In genomic region chr11:77492911-77493332, GRCm38 (mm10) we compare ENCODE assay signal across 8 mouse cellular contexts. TPM values are rescaled to one million over a fixed set of nuclear protein-coding genes. Genes with fewer than 3 reads are reported as not detected.
A peak's percentile ranks its signal among the peaks of the same experiment; 100 is the strongest.
DNase-seq lines count a peak whose midpoint lies in the region; ATAC-seq and TF ChIP-seq lines count a peak whose summit lies in the region.

No protein-coding gene starts in this region.

- peaks cover 66% of the 10 kb centered on the region for H3K4me1 ChIP-seq in embryonic facial prominence, embryonic 13.5 days
- H3K4me1 ChIP-seq in heart, adult 2 months (ENCODE audit: control insufficient read depth, insufficient read depth, low read length): peaks cover 26% of the 10 kb centered on the region

- peak; percentile 61; the same call in 1 of the 2 replicates for TF ChIP-seq EP300 in heart, adult 2 months (IDR thresholded peaks at IDR 0.05; ENCODE audit: insufficient read depth, low read depth, low read length)

- TF ChIP-seq POLR2A in heart, adult 2 months (IDR thresholded peaks at IDR 0.05; ENCODE audit: insufficient read depth, low read depth, low read length): peak; percentile 73

- peak overlapping the region; percentile 95 for H3K27ac ChIP-seq in embryonic facial prominence, embryonic 13.5 days
- H3K27ac ChIP-seq in heart, adult 2 months: peak overlapping the region; percentile 96

- H3K9ac ChIP-seq in embryonic facial prominence, embryonic 13.5 days: peak overlapping the region; percentile 74
- H3K9ac ChIP-seq in heart, adult 2 months (ENCODE audit: low read depth, low read length): peak overlapping the region; percentile 80

- H3K79me2 ChIP-seq in heart, adult 2 months (replicated peaks; ENCODE audit: control insufficient read depth, insufficient read depth, low read length): peaks cover 7% of the 10 kb centered on the region

- under 1% methylated on average over 29 of the region's 32 CpGs for WGBS in embryonic facial prominence, embryonic 13.5 days
- WGBS in heart, adult 2 months: 2% methylated on average over 29 of the region's 32 CpGs

- ATAC-seq in embryonic facial prominence, embryonic 13.5 days (ENCODE audit: insufficient number of reproducible peaks, insufficient read depth, low FRiP score, low TSS enrichment, low read depth): peak; percentile 57

- H3K4me2 ChIP-seq in embryonic facial prominence, embryonic 13.5 days: peak overlapping the region; percentile 90

- TF ChIP-seq CTCF in heart, adult 2 months (IDR thresholded peaks at IDR 0.05): peak; percentile 50

- intact Hi-C loops in heart, adult 2 months (cut with DNase I): loop anchor here (2.0 to 10.0 kb wide), 4 partner anchors 114 to 312 kb away; partner anchors contain the start of genes Ssh2 and Taok1

- no peaks in the 10 kb centered on the region for H3K27me3 ChIP-seq in embryonic facial prominence, embryonic 13.5 days
- no peaks in the 10 kb centered on the region for H3K27me3 ChIP-seq in heart, adult 2 months (ENCODE audit: control insufficient read depth, insufficient read depth, low read length)

- DNase-seq in 416B (ENCODE audit: low read depth) (peak; percentile 90), liver (peak; percentile 95)
- DNase-seq in adrenal gland, postnatal 36 days: peak; percentile 97 to 99
- DNase-seq in heart, adult 2 months: peak; percentile 96 to 97
- DNase-seq in kidney, adult 8-10 months: peak; percentile 94 to 95
- peak; percentile 56 to 76 for DNase-seq in monocyte, adult 2 months (ENCODE audit: low read depth in 1 of 2, low spot score in 2 of 2)
- peak; percentile 89 to 93 for DNase-seq in spleen, postnatal 4 days (ENCODE audit: low spot score in 2 of 2)

- no peaks in the 10 kb centered on the region for H3K9me3 ChIP-seq in embryonic facial prominence, embryonic 13.5 days

- peak overlapping the region; percentile 97 for H3K4me3 ChIP-seq in embryonic facial prominence, embryonic 13.5 days
- peak overlapping the region; percentile 71 for H3K4me3 ChIP-seq in heart, adult 2 months

- H3K36me3 ChIP-seq in embryonic facial prominence, embryonic 13.5 days: no peaks in the 10 kb centered on the region
- H3K36me3 ChIP-seq in heart, adult 2 months (ENCODE audit: control insufficient read depth, insufficient read depth, low read length): no peaks in the 10 kb centered on the region; the same call in none of the 2 replicates

RNA-seq across cellular contexts. Expression of gene Git1, which starts 0.4 kb away (rescaled TPM):
- total RNA-seq in adrenal gland, postnatal 36 days (2021): 10 to 100 TPM; 47.6 to 49.9 TPM
- 10.8 and 11.1 TPM in 2 replicates for polyA plus RNA-seq in embryonic facial prominence, embryonic 13.5 days (2015; fragmentation: Nextera tagmentation; extraction: Ambion mirVana)
- 10 to 100 TPM; 53.3 to 59.4 TPM for total RNA-seq in heart, adult 2 months (2021)
- 52.3 and 54.0 TPM in 2 replicates for polyA plus RNA-seq in heart, adult 2 months (2012; rRNA removed)

RNA-seq across cellular contexts. Expression of gene Ankrd13b, which starts 3.4 kb away (rescaled TPM):
- total RNA-seq in adrenal gland, postnatal 36 days (2021): 1 to 10 TPM; 5.8 to 6.7 TPM
- 8.5 and 10.4 TPM in 2 replicates for polyA plus RNA-seq in embryonic facial prominence, embryonic 13.5 days (2015; fragmentation: Nextera tagmentation; extraction: Ambion mirVana)
- total RNA-seq in heart, adult 2 months (2021): 10 to 100 TPM in 1 of 2 experiments, 1 to 10 TPM in 1; 9.2 to 10.6 TPM
- polyA plus RNA-seq in heart, adult 2 months (2012; rRNA removed): 19.4 and 20.3 TPM in 2 replicates

RNA-seq across cellular contexts. Expression of gene Abhd15, which starts 22.0 kb away (rescaled TPM):
- total RNA-seq in adrenal gland, postnatal 36 days (2021): 10 to 100 TPM; 12.6 to 14.0 TPM
- 2.0 and 2.2 TPM in 2 replicates for polyA plus RNA-seq in embryonic facial prominence, embryonic 13.5 days (2015; fragmentation: Nextera tagmentation; extraction: Ambion mirVana)
- 1 to 10 TPM; 2.4 to 2.9 TPM for total RNA-seq in heart, adult 2 months (2021)
- polyA plus RNA-seq in heart, adult 2 months (2012; rRNA removed): 1.4 and 2.0 TPM in 2 replicates

RNA-seq across cellular contexts. Expression of gene Trp53i13, which starts 22.9 kb away (rescaled TPM):
- 10 to 100 TPM in 1 of 2 experiments, 1 to 10 TPM in 1; 9.4 to 10.1 TPM for total RNA-seq in adrenal gland, postnatal 36 days (2021)
- polyA plus RNA-seq in embryonic facial prominence, embryonic 13.5 days (2015; fragmentation: Nextera tagmentation; extraction: Ambion mirVana): 54.7 and 55.2 TPM in 2 replicates
- 1 to 10 TPM; 8.3 to 9.8 TPM for total RNA-seq in heart, adult 2 months (2021)
- polyA plus RNA-seq in heart, adult 2 months (2012; rRNA removed): 13.5 and 14.2 TPM in 2 replicates

RNA-seq across cellular contexts. Expression of gene Gm10392, which starts 26.1 kb away (rescaled TPM):
- total RNA-seq in adrenal gland, postnatal 36 days (2021): not detected
- not detected in 2 replicates for polyA plus RNA-seq in embryonic facial prominence, embryonic 13.5 days (2015; fragmentation: Nextera tagmentation; extraction: Ambion mirVana)
- not detected for total RNA-seq in heart, adult 2 months (2021)
- 0.06 TPM in 1 of 2 replicates, not detected in the other for polyA plus RNA-seq in heart, adult 2 months (2012; rRNA removed)

Comparison
In these comparisons a context has a peak if more than half of its experiments do, and no peak if none do; other contexts are left out.
1. Peak in every context shown above with its lines: DNase-seq, ATAC-seq, H3K4me3 ChIP-seq and H3K27ac ChIP-seq.